Mouse (Mus musculus) embryonic facial prominence, embryonic 13.5 days (tissue): ENCODE measurements around the gene Gpc6. TPM values are rescaled to one million over a fixed set of nuclear protein-coding genes. Genes with fewer than 3 reads are reported as not detected.
A peak's percentile ranks its signal among the peaks of the same experiment; 100 is the strongest.

Experiments used
- ATAC-seq: fragments of 200-750 bp; cut with Nextera tagmentation; 2 replicates; pipeline ENCODE4 v1.8.0; 2017; ENCODE audit warnings: low read depth; ENCODE audit not compliant: insufficient number of reproducible peaks, insufficient read depth, low FRiP score, low TSS enrichment
- H3K27ac ChIP-seq: fragments of 300-500 bp; sonication (generic); 2 replicates; pipeline ENCODE4 v1.5.1; 2015; ENCODE audit warnings: moderate library complexity, mild to moderate bottlenecking, inconsistent platforms
- H3K27me3 ChIP-seq: fragments of 300-500 bp; sonication (generic); 2 replicates; pipeline ENCODE4 v1.6.1; 2015; ENCODE audit warnings: mild to moderate bottlenecking, inconsistent platforms
- H3K36me3 ChIP-seq: fragments of 300-500 bp; sonication (generic); 2 replicates; pipeline ENCODE4 v1.6.1; 2015; ENCODE audit warnings: mild to moderate bottlenecking, inconsistent platforms
- H3K4me1 ChIP-seq: fragments of 300-500 bp; sonication (generic); 2 replicates; pipeline ENCODE4 v1.6.1; 2015; ENCODE audit warnings: inconsistent platforms
- H3K4me2 ChIP-seq: fragments of 300-500 bp; sonication (generic); 2 replicates; pipeline ENCODE4 v1.6.1; 2015; ENCODE audit warnings: moderate library complexity, mild to moderate bottlenecking, inconsistent platforms
- H3K4me3 ChIP-seq: fragments of 300-500 bp; sonication (generic); 2 replicates; pipeline ENCODE4 v1.5.1; 2015; ENCODE audit warnings: mild to moderate bottlenecking, inconsistent platforms
- H3K9ac ChIP-seq: fragments of 300-500 bp; sonication (generic); 2 replicates; pipeline ENCODE4 v1.6.1; 2015; ENCODE audit warnings: mild to moderate bottlenecking, inconsistent platforms
- H3K9me3 ChIP-seq: fragments of 300-500 bp; sonication (generic); 2 replicates; pipeline ENCODE4 v1.6.1; 2016; ENCODE audit warnings: inconsistent platforms
- whole genome bisulfite sequencing: fragments of 180-500 bp; shearing (Covaris S2); methylation state at CpG from one replicate; pipeline ENCODE4 v1.1.7; 2015; ENCODE audit warnings: mixed read lengths; 5-methylcytosine and 5-hydroxymethylcytosine counted together
- polyA plus RNA-seq: library from polyadenylated mRNA; unstranded; fragments of >200 nt; fragmentation: Nextera tagmentation; extraction: Ambion mirVana; gene quantifications from 2 replicates; pipeline ENCODE4 v1.2.1, GENCODE M21; 2015

Gpc6 gene
- polyA plus RNA-seq, 1 experiment from 2014 or later: 57.7 TPM

- WGBS: 98% methylated on average over 5 of the region's 5 CpGs
- no peaks in the 10 kb centered on the region for H3K27me3 ChIP-seq
- no peak overlapping the region for H3K9ac ChIP-seq
- H3K4me1 ChIP-seq: no peaks in the 10 kb centered on the region
- no peaks in the 10 kb centered on the region for H3K9me3 ChIP-seq
- H3K36me3 ChIP-seq: no peaks in the 10 kb centered on the region
- no peak for ATAC-seq
- H3K4me2 ChIP-seq: no peak overlapping the region
- H3K27ac ChIP-seq: no peak overlapping the region
- H3K4me3 ChIP-seq: no peak overlapping the region
These were observed 241.2 kb downstream of the Gpc6 start for GRCm38 (mm10) chr14:117166350-117166749.

- Histone ChIP-seq H3K9me3 (no peaks in the 10 kb centered on the region), H3K4me2 (no peak overlapping the region), H3K4me3 (no peak overlapping the region), H3K4me1 (no peaks in the 10 kb centered on the region), H3K9ac (no peak overlapping the region), H3K27ac (no peak overlapping the region), H3K27me3 (no peaks in the 10 kb centered on the region), H3K36me3 (no peaks in the 10 kb centered on the region)
- no peak for ATAC-seq
- WGBS: 89% methylated on average over 2 of the region's 2 CpGs
These were observed 268.2 kb downstream of the Gpc6 start for GRCm38 (mm10) chr14:117193364-117193763.

GRCm38 (mm10) chr14:117202012-117202411 lies 276.9 kb downstream of the Gpc6 start:
- Histone ChIP-seq H3K27ac (no peak overlapping the region), H3K9ac (no peak overlapping the region), H3K4me2 (no peak overlapping the region), H3K27me3 (no peaks in the 10 kb centered on the region), H3K4me1 (no peaks in the 10 kb centered on the region), H3K4me3 (no peak overlapping the region), H3K9me3 (no peaks in the 10 kb centered on the region), H3K36me3 (no peaks in the 10 kb centered on the region)
- WGBS: 56% methylated on average over 2 of the region's 2 CpGs
- no peak for ATAC-seq

- no peak overlapping the region for H3K27ac ChIP-seq
- WGBS: 86% methylated on average over 3 of the region's 3 CpGs
- ATAC-seq: no peak
These were observed 278.8 kb downstream of the Gpc6 start for GRCm38 (mm10) chr14:117203960-117204359.

GRCm38 (mm10) chr14:117214373-117214772 lies 289.3 kb downstream of the Gpc6 start:
- Histone ChIP-seq H3K4me3 (no peak overlapping the region), H3K9me3 (no peaks in the 10 kb centered on the region), H3K27ac (no peak overlapping the region), H3K36me3 (no peaks in the 10 kb centered on the region), H3K9ac (no peak overlapping the region), H3K27me3 (no peaks in the 10 kb centered on the region), H3K4me2 (no peak overlapping the region), H3K4me1 (no peaks in the 10 kb centered on the region)
- ATAC-seq: no peak

More at GRCm38 (mm10) chr14:117203960-117204359, 278.8 kb downstream of the Gpc6 start:
- H3K4me3 ChIP-seq: no peak overlapping the region
- no peaks in the 10 kb centered on the region for H3K27me3 ChIP-seq
- H3K4me1 ChIP-seq: no peaks in the 10 kb centered on the region
- H3K36me3 ChIP-seq: no peaks in the 10 kb centered on the region
- no peak overlapping the region for H3K9ac ChIP-seq
- no peak overlapping the region for H3K4me2 ChIP-seq
- H3K9me3 ChIP-seq: no peaks in the 10 kb centered on the region

GRCm38 (mm10) chr14:117226920-117227319 lies 301.8 kb downstream of the Gpc6 start:
- ATAC-seq: no peak
- Histone ChIP-seq H3K9ac (no peak overlapping the region), H3K36me3 (no peaks in the 10 kb centered on the region), H3K4me3 (no peak overlapping the region), H3K4me2 (no peak overlapping the region), H3K27me3 (no peaks in the 10 kb centered on the region), H3K27ac (no peak overlapping the region), H3K9me3 (no peaks in the 10 kb centered on the region), H3K4me1 (no peaks in the 10 kb centered on the region)

GRCm38 (mm10) chr14:117230476-117230875 lies 305.4 kb downstream of the Gpc6 start:
- no peak overlapping the region for H3K4me3 ChIP-seq
- no peaks in the 10 kb centered on the region for H3K4me1 ChIP-seq
- H3K27ac ChIP-seq: no peak overlapping the region
- ATAC-seq: no peak
- H3K4me2 ChIP-seq: no peak overlapping the region
- no peak overlapping the region for H3K9ac ChIP-seq
- H3K9me3 ChIP-seq: no peaks in the 10 kb centered on the region
- no peaks in the 10 kb centered on the region for H3K36me3 ChIP-seq
- WGBS: 64% methylated on average over 4 of the region's 4 CpGs
- H3K27me3 ChIP-seq: no peaks in the 10 kb centered on the region

- Histone ChIP-seq H3K27ac (no peak overlapping the region), H3K9ac (no peak overlapping the region), H3K27me3 (no peaks in the 10 kb centered on the region), H3K9me3 (no peaks in the 10 kb centered on the region), H3K4me1 (peaks cover 10% of the 10 kb centered on the region), H3K4me3 (no peak overlapping the region), H3K4me2 (no peak overlapping the region), H3K36me3 (no peaks in the 10 kb centered on the region)
- 89% methylated on average over 6 of the region's 6 CpGs for WGBS
- no peak for ATAC-seq
These were observed 313.1 kb downstream of the Gpc6 start for GRCm38 (mm10) chr14:117238226-117238625.

- Histone ChIP-seq H3K4me1 (peaks cover 10% of the 10 kb centered on the region), H3K9ac (no peak overlapping the region), H3K9me3 (no peaks in the 10 kb centered on the region), H3K4me3 (no peak overlapping the region), H3K4me2 (0 out of 2 replicates have a peak overlapping the region, but pooled peaks have one; percentile 9), H3K36me3 (no peaks in the 10 kb centered on the region), H3K27ac (no peak overlapping the region), H3K27me3 (no peaks in the 10 kb centered on the region)
- WGBS: 34% methylated on average over 8 of the region's 8 CpGs
- no peak for ATAC-seq
These were observed 314.7 kb downstream of the Gpc6 start for GRCm38 (mm10) chr14:117239694-117240427.

GRCm38 (mm10) chr14:117245631-117246030 lies 320.5 kb downstream of the Gpc6 start:
- Histone ChIP-seq H3K27ac (no peak overlapping the region), H3K9ac (no peak overlapping the region), H3K9me3 (no peaks in the 10 kb centered on the region), H3K4me3 (no peak overlapping the region), H3K4me1 (peaks cover 2% of the 10 kb centered on the region; the same call in 1 of the 2 replicates), H3K27me3 (no peaks in the 10 kb centered on the region), H3K4me2 (no peak overlapping the region), H3K36me3 (no peaks in the 10 kb centered on the region)
- WGBS: 97% methylated on average over 3 of the region's 3 CpGs
- ATAC-seq: no peak

GRCm38 (mm10) chr14:117256192-117256591 lies 331.1 kb downstream of the Gpc6 start:
- no peak overlapping the region for H3K9ac ChIP-seq
- ATAC-seq: no peak
- H3K27ac ChIP-seq: no peak overlapping the region
- no peaks in the 10 kb centered on the region for H3K36me3 ChIP-seq
- no peaks in the 10 kb centered on the region for H3K9me3 ChIP-seq
- H3K4me2 ChIP-seq: no peak overlapping the region
- no peaks in the 10 kb centered on the region for H3K27me3 ChIP-seq
- no peaks in the 10 kb centered on the region for H3K4me1 ChIP-seq
- 74% methylated on average over 4 of the region's 4 CpGs for WGBS
- no peak overlapping the region for H3K4me3 ChIP-seq

- no peak overlapping the region for H3K4me2 ChIP-seq
- H3K36me3 ChIP-seq: no peaks in the 10 kb centered on the region
- ATAC-seq: no peak
- H3K9ac ChIP-seq: no peak overlapping the region
- no peak overlapping the region for H3K4me3 ChIP-seq
- H3K27ac ChIP-seq: no peak overlapping the region
- H3K4me1 ChIP-seq: peaks cover 3% of the 10 kb centered on the region; the same call in 1 of the 2 replicates
- H3K27me3 ChIP-seq: no peaks in the 10 kb centered on the region
- H3K9me3 ChIP-seq: no peaks in the 10 kb centered on the region
These were observed 340.5 kb downstream of the Gpc6 start for GRCm38 (mm10) chr14:117265653-117266052.
